Mouse (Mus musculus): ENCODE data around the gene Map3k20.

GRCm38 (mm10) chr2:72392316-72392715 lies 106.9 kb downstream of the Map3k20 start:
- no peak for TF ChIP-seq CTCF (IDR thresholded peaks at IDR 0.05; ENCODE audit: low read depth)
- no peak for TF ChIP-seq EP300 (IDR thresholded peaks at IDR 0.05; ENCODE audit: low read depth)

All from liver, embryonic 14.5 days (tissue).